Mouse (Mus musculus) cerebellum, adult 9-11 months (tissue): ENCODE data around the gene Sema5b.
A peak's percentile ranks its signal among the peaks of the same experiment; 100 is the strongest.

Source experiments
- DNase-seq: peaks from one replicate; pipeline ENCODE4 v3.0.0; 2022

Gene Sema5b

DNA sequence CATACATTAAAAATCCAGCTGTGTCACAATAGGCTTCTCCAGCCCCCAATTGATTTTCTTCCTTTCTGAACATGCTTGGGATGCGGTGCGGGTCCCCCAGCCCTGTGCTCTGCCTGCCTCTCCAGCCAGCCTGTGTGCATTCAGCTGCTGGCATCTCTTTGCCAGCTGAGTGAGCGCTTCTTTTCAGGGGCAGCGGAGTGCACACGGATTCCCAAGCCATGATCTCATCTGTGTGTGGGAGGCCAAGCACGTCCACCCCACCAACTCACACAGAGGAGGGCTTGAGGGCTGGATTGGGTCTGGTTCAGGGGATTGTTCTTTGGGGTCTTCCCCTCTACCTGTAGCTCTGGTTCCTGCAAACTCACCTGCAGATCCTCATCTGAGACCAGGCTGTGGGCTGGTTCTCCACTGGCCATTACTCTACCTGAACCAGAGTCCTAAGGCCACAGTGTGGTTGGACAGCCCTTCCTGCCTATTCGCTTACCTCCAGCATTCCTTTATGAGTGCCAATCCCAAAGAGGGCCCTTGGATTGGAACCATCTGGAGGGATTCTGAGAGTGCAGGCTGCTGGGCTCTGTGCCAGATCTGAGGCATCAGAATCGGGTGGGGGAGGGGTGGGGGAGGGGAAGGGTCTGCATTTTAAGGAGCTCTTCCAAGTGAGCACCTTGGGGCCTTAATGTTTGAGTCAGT is 55.9 kb downstream of the Sema5b start:
- no peak for DNase-seq

GRCm38 (mm10) chr16:35597991-35598390 is 57.0 kb downstream of the Sema5b start:
- DNase-seq = no peak

DNA sequence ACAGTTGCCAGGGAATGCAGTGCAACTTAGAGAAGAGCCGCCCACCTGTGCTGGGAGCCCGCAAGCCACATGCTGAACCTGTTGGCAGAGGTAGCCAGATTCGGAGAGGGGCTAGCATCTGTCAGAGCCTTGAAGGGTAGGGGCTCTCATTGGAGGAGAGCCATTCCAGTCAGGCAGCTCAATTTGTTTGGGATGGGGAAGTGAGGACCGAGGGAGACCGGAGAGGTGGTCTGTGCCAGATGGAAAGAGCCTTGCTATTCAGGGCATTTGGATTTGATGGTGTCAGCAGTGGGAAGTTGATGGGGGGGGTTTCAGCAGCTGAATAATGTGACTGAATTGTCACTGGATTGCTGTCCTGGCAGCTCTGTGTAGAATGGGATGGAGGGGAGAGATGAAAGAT is 57.9 kb downstream of the Sema5b start:
- DNase-seq = no peak

GRCm38 (mm10) chr16:35600282-35600681 is 59.3 kb downstream of the Sema5b start:
- DNase-seq = peak; percentile 77

DNA sequence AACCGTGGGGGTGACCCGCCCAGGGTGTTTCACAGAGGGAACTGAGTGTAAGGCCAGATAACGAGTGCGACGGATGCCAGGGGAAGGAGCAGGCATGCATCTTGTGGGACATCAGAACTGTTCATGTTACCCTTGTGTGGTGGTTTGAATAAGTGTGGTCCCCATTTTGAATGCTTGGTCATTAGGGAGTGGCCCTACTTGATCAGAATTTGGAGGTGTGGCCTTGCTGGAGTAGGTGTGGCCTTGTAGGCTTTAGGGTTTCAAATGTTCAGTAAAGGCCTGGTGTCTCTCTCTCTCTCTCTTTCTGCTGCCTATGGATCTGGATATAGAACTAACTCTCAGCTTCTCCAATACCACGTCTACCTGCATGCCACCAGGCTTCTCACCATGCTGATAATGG is 60.5 kb downstream of the Sema5b start:
- DNase-seq = no peak

DNA sequence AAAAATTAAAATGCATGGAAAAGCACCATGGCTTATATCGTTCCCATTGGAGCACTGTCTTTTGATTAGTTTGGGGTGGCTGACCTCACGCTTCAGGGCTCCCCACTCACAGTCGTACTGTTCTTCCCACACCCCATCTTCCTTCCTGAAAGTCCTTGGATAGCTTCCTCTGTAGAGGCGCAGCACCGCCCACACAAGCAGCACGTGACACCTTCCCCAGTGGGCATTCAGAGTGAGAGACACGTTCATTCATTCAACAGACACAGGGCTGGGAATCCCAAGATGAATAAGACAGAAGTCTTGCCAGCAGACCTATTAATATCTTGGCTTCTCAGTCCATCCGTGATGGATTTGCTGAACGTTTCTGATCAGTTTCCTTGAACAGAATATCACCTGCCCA is 61.6 kb downstream of the Sema5b start:
- DNase-seq = no peak

DNA sequence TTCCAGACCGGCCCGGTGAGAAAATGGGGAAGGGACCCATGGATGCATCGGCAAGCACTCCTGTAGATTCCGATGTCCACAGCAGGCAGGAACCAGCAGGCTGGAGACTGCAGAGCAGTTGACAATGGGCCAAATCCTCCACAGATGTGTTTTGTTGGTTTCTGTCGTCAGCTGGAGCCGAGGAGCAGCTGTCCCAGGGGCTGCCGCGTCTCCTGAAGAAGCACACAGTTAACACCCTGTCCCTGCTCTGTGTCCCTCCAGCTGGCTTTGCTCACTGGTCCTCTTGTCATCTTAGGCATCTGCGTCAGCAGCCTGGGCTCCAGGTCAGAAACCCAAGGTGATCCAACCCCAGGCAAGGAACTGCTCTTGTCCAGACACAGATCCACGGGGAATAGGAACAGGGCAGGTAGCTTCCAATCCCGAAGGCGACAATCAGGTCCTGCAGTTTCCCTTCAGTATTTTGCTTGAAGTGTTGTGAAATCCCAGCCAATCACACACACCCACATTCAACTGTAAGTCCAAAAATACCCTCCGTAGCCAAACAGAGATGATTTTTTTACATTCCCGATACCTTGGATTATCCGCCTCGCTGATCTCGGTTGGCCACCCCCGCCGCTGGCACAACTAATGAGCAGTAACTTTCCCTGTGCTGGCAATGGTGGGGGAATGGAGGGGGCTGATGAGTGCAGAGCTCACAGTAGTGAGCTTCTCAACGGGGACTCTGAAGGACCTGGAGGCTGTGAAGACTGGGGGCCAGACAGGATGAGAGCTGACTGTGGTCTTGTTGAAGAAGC is 63.0 kb downstream of the Sema5b start:
- DNase-seq = no peak

GRCm38 (mm10) chr16:35607250-35607649 is 66.3 kb downstream of the Sema5b start:
- DNase-seq = no peak

GRCm38 (mm10) chr16:35608244-35608643 is 67.3 kb downstream of the Sema5b start:
- DNase-seq = no peak

GRCm38 (mm10) chr16:35609561-35609960 is 68.6 kb downstream of the Sema5b start:
- DNase-seq = no peak

DNA sequence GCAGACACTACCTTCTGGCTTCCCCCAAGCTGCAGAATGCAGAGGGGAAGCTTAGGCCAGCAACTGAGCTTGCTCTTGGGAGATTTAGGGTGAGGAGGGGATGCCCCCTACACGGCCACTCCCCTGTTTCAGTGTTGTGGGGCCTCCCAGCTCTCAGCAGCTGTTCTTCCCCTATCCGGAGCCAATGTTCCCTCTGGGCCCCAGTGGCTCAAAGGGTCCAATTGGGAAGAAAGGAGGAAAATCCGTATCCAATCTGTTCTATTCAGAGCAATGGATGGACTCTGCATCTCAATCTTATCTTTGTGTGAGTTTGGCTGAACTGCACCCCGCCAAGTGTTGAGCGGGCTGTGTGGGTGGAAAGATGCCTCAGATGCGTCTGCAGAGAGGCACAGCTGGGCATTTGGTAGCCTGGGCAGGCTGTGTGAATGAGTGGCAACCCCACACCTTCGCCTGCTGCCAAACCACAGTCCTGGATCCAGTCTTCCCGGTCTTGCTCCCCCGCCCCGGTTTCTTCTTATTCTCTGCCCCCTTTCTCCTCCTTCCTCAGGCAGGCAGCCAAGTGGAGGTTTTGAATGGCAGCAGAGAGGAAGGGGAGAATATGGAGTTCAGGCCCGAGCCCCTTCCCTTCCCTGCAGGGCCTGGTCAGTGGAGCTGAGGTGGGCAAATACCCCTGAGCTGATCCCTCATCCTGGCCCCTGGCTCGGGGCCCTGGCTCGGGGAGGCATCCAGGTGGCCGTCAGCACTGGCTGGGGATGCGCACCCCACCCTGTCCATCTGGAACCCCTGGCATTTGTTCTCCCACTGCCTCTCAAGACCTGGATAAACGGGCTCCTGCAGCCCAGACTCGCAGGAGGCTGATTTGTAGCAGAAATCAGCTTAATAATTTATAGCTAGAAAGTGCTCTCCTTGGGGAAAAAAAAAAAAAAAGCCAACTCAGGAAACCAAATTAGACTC is 73.2 kb downstream of the Sema5b start:
- peak; percentile 58 for DNase-seq

GRCm38 (mm10) chr16:35617732-35618131 is 76.8 kb downstream of the Sema5b start:
- DNase-seq = no peak

- DNase-seq = no peak
These were observed 82.1 kb downstream of the Sema5b start for GRCm38 (mm10) chr16:35623026-35623425.

DNA sequence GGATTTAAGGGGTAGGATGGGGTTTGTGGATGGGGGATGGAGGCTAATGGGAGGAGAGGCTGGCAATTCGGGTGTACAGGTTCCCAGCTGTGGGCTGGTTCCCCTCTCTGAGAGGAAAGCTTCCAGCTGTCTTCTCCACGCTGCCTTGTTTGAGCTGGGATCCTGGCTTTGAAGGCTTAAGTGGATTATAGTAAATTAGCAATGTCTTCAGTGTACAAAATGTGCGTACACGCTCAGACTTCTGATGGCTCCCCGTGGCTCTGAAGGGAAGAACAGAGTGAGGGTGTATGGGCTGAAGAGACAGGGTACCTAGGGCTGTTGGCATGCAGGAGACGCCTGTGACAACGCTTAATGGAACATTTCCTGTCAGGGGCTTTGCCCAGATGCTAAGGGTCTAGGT is 83.0 kb downstream of the Sema5b start:
- DNase-seq = no peak

GRCm38 (mm10) chr16:35624877-35625276 is 83.9 kb downstream of the Sema5b start:
- no peak for DNase-seq

- peak; percentile 77 for DNase-seq
These were observed 84.5 kb downstream of the Sema5b start for GRCm38 (mm10) chr16:35625286-35626020.

DNA sequence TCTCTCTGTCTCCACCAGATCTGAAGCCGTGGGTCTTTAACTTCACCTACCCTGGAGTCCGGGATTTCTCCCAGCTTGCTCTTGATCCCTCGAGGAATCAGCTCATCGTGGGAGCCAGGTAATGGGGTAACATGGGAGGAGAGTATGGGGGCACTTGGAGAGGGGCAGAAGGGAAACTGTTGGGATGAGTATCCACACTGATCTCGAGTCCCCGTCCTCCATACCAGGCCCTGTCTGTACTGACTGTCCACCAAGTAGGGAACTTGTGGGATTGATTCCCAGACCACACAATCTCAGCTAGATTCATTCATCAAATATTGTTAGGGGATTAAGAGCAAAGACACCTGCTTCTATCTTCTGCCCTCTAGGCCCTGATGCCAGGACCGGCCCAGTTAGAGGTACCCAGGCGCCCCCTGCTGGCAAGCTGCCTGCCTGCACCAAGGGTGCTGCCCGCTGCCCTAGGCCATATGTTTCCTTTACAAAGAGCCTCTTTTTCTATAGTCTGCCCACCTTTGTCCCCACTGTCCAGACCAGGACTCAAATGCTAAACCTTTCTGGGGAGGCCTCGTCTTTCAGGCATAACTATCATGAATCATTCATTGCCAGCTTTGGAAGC is 87.2 kb downstream of the Sema5b start:
- peak; percentile 76 for DNase-seq

DNA sequence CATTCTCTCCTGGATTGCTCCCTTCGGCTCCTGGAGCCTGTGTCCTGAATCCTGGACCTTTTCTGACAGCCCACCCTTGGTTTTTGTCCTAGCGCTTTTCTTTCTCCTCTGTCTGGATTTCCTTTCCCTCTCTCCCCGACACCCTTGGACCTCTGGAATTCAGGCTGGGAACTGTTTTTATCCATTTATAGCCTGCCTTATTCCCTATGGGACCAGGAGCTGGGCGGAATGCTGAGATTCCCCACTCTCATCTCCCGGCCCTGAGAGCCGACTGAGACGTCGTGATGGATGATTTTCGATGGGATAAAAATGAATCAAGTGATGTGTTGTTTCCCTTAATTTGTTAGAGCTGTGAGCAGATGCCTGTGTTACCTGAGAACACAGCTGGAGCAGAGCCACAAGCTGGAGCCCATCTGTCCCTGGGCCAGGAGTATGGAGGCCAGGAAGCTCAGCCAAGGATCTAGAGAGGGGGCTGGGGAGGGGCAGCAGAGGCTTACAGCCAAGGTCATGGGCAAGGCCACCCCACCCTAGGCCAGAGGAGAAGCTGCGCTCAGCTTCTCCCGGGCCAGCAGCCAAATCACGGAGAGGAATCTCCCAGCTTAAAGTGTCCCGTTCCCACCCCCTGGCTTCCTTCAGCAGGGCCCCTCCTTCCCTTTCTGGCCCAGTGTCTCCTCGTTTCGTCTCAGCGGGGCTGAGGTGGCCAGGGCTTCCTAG is 89.7 kb downstream of the Sema5b start:
- no peak for DNase-seq

- no peak for DNase-seq
These were observed 92.1 kb downstream of the Sema5b start for GRCm38 (mm10) chr16:35633058-35633457.

DNA sequence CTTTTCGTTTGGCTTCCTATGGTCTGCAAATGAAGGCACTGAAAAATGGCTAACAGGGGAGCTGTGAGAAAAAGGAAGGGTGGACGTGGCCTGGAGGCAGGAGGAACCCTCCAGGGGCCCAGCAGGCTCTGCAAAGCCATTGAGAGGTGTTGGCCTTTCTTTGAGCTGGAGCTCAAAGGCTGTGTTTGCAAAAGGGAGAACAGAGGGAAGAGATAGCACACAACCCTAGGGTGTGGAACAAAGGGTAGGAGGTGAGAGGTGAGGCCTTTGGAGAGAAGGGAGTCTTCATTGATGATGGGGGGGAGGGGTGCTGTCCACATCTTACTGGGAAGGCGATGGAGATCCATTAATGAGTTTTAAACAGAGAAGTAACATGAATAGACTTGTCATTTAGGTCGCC is 94.0 kb downstream of the Sema5b start:
- DNase-seq = no peak

DNA sequence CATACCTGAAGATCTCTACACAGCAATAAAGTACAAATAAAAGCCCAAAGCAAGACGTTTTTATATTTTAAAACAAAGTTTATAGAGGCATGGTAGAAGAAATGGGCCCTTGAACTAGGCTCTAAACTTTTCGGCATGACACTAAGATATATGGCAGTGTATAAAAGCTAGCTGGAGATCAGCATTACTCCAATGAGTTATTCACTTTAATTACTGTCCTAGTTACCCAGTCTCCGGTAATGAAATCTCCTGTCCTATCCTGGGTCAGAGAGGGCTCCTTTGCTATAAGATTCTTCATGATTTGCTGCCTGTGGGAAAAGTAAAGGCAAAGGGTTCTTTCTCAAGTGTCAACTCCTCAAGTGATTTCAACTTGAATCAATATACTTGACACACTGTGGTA is 98.6 kb downstream of the Sema5b start:
- DNase-seq = no peak
